Mouse (Mus musculus) testis, adult 2 months (tissue): ENCODE data around the gene Prkag2. TPM values are rescaled to one million over a fixed set of nuclear protein-coding genes. Genes with fewer than 3 reads are reported as not detected.

Experiments
- H3K27ac ChIP-seq: fragments of 200-500 bp; 2 replicates; pipeline ENCODE4 v1.5.1; 2012; ENCODE audit warnings: low read depth, low read length; ENCODE audit not compliant: control insufficient read depth, insufficient read depth
- H3K27me3 ChIP-seq: fragments of 200-500 bp; 2 replicates; pipeline ENCODE4 v1.6.1; 2012; ENCODE audit warnings: mild to moderate bottlenecking, low read length, moderate library complexity; ENCODE audit not compliant: control insufficient read depth, insufficient read depth
- H3K36me3 ChIP-seq: fragments of 200-500 bp; 2 replicates; pipeline ENCODE4 v1.6.1; 2012; ENCODE audit warnings: mild to moderate bottlenecking, low read length; ENCODE audit not compliant: control insufficient read depth, insufficient read depth
- H3K4me1 ChIP-seq: fragments of 200-500 bp; 2 replicates; pipeline ENCODE4 v1.6.1; 2012; ENCODE audit warnings: low read length; ENCODE audit not compliant: control insufficient read depth, insufficient read depth
- H3K4me3 ChIP-seq: fragments of 200-500 bp; 2 replicates; pipeline ENCODE4 v1.5.1; 2012; ENCODE audit warnings: low read depth, mild to moderate bottlenecking, low read length, moderate library complexity, mixed read lengths; ENCODE audit not compliant: control insufficient read depth
- CTCF ChIP-seq: fragments of 200-500 bp; IDR thresholded peaks from 2 replicates; pipeline ENCODE4 v1.5.1; 2012; ENCODE audit warnings: low read depth, mild to moderate bottlenecking, inconsistent platforms, low read length, moderate library complexity; ENCODE audit not compliant: control insufficient read depth, insufficient read depth, insufficient replicate concordance
- POLR2A ChIP-seq: fragments of 200-500 bp; IDR thresholded peaks from 2 replicates; pipeline ENCODE4 v1.6.1; 2012; ENCODE audit warnings: low read depth, mild to moderate bottlenecking, inconsistent platforms, low read length, moderate library complexity; ENCODE audit not compliant: control insufficient read depth
- polyA plus RNA-seq: library from polyadenylated mRNA; depleted of rRNA; stranded (reverse); fragments of >200 nt; gene quantifications from 2 replicates; pipeline ENCODE4 v1.2.3, GENCODE M21; 2012; rRNA removed

Prkag2 gene
- polyA plus RNA-seq = 133 and 149 TPM in 2 replicates

DNA sequence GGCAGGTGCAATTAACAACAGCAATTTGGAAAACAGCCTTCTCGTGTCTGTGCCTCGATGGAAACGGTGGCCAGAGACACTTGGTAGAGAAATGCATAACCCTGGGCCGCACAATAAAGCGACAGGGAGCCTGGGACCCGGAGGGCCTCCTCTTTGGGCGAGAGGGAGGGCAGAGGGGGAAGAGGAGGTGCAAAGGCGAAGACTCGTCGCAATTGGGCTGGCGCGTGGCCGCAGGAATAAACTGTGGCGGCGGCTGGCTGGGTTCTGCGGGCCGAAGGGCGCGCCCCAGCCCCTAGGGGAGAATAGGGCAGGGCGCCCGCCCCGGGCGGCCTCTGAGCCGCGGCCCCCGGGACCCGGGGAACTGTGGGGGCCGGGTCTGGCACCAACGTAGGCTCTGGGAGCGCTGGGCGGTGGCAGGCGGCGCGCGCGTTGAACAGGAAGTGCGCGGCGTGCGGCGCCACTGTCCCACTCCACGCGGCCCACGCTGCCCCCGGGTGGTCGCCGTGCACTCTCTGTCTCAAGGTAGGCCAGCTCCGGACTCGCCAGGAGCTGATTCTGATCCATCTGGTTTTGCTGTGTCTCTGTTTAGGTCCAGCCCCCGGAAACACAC lies at the start of gene Prkag2:
Gene Prkag2 (minus strand): TSS at position 127 of the 610 bp plus-strand sequence.
- H3K27me3 ChIP-seq = no peaks in the 10 kb centered on the region
- peak within 1 kb of the TSS; percentile 78 for H3K4me3 ChIP-seq

DNA sequence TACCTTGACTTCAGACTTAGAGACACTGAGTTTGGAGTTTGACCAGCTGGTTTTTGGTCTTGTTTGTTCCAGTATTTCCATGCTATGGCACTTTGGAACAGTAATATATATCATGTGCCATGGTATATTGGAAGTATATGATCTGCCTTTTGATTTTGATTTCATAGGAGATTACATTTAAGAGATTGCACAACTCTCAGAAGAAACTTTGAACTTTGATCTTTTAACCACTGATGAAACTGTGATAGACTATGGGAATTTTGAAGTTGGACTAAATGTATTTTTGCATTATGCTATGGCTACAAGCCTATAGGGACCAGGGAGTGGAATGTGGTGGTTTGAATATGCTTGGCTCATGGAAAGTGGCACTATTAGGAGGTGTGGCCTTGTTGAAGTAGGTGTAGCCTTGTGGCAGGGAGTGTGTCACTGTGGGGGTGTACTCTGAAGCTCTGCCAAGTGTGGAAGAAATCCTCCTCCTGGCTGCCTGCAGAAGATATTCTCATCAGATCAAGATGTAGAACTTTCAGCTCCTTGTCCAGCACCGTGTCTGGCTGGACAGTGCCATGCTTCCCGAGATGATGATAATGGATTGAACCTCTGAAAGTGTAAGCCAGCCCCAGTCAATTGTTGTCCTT lies 49.0 kb upstream of the Prkag2 start:
- Histone ChIP-seq H3K27ac (no peak overlapping the region), H3K36me3 (no peaks in the 10 kb centered on the region), H3K4me3 (no peak overlapping the region), H3K27me3 (no peaks in the 10 kb centered on the region), H3K4me1 (no peaks in the 10 kb centered on the region)
- TF ChIP-seq CTCF (no peak), POLR2A (no peak)

More for the DNA sequence above, at the start of gene Prkag2:
- no peak for TF ChIP-seq CTCF
- TF ChIP-seq POLR2A = peak; percentile 36; the same call in 1 of the 2 replicates
- Histone ChIP-seq H3K36me3 (no peaks in the 10 kb centered on the region), H3K27ac (peak within 1 kb of the TSS; percentile 73), H3K4me1 (peaks cover 17% of the 10 kb centered on the region)

DNA sequence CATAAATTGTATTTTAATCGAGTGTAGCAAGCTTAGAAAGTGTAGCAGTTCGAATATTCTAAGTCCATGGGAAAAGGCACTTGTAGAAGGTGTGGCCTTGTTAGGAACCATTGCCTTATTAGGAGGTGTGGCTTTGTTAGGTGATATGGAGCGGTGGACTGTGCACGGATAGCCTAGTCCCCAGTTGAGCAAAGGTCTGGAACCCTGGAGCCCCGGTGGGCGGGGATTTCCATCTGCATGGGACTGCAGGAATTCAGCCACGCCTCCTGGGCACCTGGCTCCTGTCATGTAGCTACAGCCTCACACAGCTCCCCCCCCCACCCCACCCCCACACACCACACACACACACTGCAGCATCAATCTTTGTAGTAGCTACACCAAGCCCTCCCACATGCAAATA lies 46.3 kb upstream of the Prkag2 start:
- no peak overlapping the region for H3K27ac ChIP-seq

DNA sequence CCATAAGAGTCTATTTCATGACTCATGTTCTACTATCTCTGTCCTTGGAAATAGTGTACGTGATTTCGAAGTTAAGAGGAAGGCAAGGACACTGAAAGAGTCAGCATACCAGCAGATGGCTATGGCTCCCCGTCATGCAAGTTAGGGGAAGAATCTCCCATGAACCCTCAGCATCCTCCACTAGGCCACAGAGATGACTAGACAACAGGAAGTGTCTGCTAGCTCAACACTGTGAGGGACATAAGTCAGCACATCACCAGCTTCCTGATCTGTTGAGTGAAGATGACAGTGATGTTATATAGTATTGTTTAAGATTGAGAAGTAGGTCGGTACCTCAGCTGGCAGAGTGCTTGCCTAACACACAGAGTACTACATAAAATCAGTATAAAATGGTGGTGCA lies 27.4 kb upstream of the Prkag2 start:
- H3K27ac ChIP-seq = no peak overlapping the region
- no peak overlapping the region for H3K4me3 ChIP-seq
- no peaks in the 10 kb centered on the region for H3K4me1 ChIP-seq
- TF ChIP-seq POLR2A = no peak
- TF ChIP-seq CTCF = no peak
- H3K27me3 ChIP-seq = no peaks in the 10 kb centered on the region
- H3K36me3 ChIP-seq = no peaks in the 10 kb centered on the region

More for the DNA sequence above, 46.3 kb upstream of the Prkag2 start:
- no peaks in the 10 kb centered on the region for H3K36me3 ChIP-seq
- H3K4me1 ChIP-seq = no peaks in the 10 kb centered on the region
- H3K27me3 ChIP-seq = no peaks in the 10 kb centered on the region
- no peak for TF ChIP-seq CTCF
- TF ChIP-seq POLR2A = no peak
- no peak overlapping the region for H3K4me3 ChIP-seq

DNA sequence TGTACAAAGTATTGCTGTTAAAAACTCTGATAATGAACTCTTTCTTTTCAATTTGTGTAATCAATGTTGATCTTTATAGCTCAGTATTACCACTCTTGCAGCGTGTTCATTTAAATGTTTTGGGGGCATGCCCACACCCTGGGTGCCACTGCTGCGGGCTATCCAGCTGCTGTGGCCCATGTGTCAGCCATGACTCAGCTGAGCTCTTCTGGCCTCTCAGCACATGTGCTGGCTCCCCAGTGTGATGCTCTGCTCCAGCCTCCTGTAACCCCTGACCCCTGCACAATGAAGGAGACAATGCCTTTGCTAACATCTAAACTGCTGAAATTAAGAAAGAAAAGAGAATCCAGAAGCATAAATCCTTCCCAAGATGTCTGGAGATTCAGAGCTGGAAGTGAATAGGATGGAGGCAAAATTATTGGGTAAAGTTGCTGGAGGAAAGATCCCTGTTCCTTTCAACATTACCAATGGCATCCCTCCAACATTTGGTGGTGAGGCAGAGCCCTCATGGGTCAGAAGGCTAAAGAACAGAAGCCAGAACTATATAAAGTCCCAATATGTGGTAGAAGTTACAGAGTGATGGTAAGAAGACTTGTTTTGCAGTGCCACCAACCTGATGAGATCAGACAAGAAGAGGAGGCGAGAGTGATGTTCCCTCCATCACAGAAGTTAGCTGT lies 25.6 kb upstream of the Prkag2 start:
- Histone ChIP-seq H3K4me3 (no peak overlapping the region), H3K27me3 (no peaks in the 10 kb centered on the region), H3K36me3 (no peaks in the 10 kb centered on the region), H3K4me1 (no peaks in the 10 kb centered on the region), H3K27ac (no peak overlapping the region)
- TF ChIP-seq POLR2A = no peak
- no peak for TF ChIP-seq CTCF

DNA sequence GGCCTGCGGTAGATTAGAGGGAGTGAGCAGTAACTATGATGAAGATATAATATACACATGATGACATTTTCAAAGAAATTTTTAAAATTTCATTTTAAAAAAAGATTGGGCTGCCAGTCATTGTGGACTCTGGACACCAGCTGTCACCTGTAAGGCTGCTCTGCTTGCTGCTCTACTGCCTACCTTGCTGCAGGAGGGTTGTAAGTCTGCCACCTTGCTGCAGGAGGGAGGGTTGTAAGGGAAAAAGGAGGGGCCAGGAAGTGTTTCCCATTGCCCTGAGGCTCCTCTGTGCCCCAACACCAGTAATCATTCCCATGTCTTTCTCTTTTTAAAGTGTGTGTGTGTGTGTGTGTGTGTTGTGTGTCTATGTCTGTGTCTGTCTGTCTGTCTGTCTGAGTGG lies 22.1 kb upstream of the Prkag2 start:
- H3K27ac ChIP-seq = no peak overlapping the region
- TF ChIP-seq POLR2A = no peak
- no peak for TF ChIP-seq CTCF
- H3K4me1 ChIP-seq = no peaks in the 10 kb centered on the region
- H3K27me3 ChIP-seq = no peaks in the 10 kb centered on the region
- no peaks in the 10 kb centered on the region for H3K36me3 ChIP-seq
- no peak overlapping the region for H3K4me3 ChIP-seq

DNA sequence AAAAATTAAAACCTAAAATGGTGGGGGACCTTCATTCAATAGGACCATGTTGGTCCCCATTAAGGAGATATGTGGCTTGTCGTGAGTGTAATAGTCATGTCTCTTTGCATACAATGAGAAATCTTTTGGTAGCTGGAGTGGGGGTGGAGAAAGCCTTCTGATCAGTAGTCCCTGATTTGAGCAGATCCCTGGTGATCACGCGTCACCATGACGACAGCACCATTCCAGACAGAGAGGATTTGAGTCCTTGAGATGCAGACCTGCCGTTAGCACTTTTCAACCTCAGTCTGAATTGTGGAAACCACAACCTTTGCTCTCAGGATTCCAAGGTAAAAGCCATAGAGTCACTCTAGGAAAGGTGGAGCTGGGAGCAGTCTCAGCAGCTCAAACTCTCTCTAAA lies 18.7 kb upstream of the Prkag2 start:
- TF ChIP-seq POLR2A (no peak), CTCF (no peak)
- H3K4me1 ChIP-seq = no peaks in the 10 kb centered on the region
- no peaks in the 10 kb centered on the region for H3K36me3 ChIP-seq
- no peak overlapping the region for H3K4me3 ChIP-seq
- no peak overlapping the region for H3K27ac ChIP-seq
- H3K27me3 ChIP-seq = no peaks in the 10 kb centered on the region
